8 mouse cellular contexts compared by ENCODE assay signal in genomic region chr2:14074221-14074901, GRCm38 (mm10). TPM values are rescaled to one million over a fixed set of nuclear protein-coding genes. Genes with fewer than 3 reads are reported as not detected.
DNase-seq lines count a peak whose midpoint lies in the region; ATAC-seq and TF ChIP-seq lines count a peak whose summit lies in the region.

No protein-coding gene starts in this region.

- WGBS in kidney, embryonic 14.5 days = under 1% methylated on average over 38 of the region's 38 CpGs
- under 1% methylated on average over 37 of the region's 38 CpGs for WGBS in heart, postnatal 0 days

- H3K4me3 ChIP-seq in kidney, embryonic 14.5 days (ENCODE audit: low read length) = peak overlapping the region; percentile 91
- peak overlapping the region; percentile 80 for H3K4me3 ChIP-seq in heart, postnatal 0 days (ENCODE audit: low read depth, low read length)

- no peaks in the 10 kb centered on the region for H3K9me3 ChIP-seq in kidney, embryonic 14.5 days (ENCODE audit: control insufficient read depth, low read length)
- no peaks in the 10 kb centered on the region for H3K9me3 ChIP-seq in heart, postnatal 0 days (replicated peaks; ENCODE audit: control insufficient read depth, low read length)

- H3K27me3 ChIP-seq in kidney, embryonic 14.5 days (ENCODE audit: control insufficient read depth, insufficient read depth, low read length) = no peaks in the 10 kb centered on the region
- no peaks in the 10 kb centered on the region for H3K27me3 ChIP-seq in heart, postnatal 0 days (ENCODE audit: control insufficient read depth, insufficient read depth, low read length)

- peak overlapping the region; percentile 71 for H3K4me2 ChIP-seq in kidney, embryonic 14.5 days (replicated peaks; ENCODE audit: low read depth, low read length)
- H3K4me2 ChIP-seq in heart, postnatal 0 days (ENCODE audit: low read depth, low read length) = peak overlapping the region; percentile 91

- intact Hi-C loops in left cerebral cortex, postnatal 36 days (cut with DNase I) = no loop called here

- peaks cover 12% of the 10 kb centered on the region; the same call in 1 of the 2 replicates for H3K4me1 ChIP-seq in kidney, embryonic 14.5 days (ENCODE audit: control insufficient read depth, insufficient read depth, low read length)
- H3K4me1 ChIP-seq in heart, postnatal 0 days (ENCODE audit: control insufficient read depth, insufficient read depth) = peaks cover 16% of the 10 kb centered on the region; the same call in 1 of the 2 replicates

- H3K36me3 ChIP-seq in kidney, embryonic 14.5 days (ENCODE audit: control insufficient read depth, insufficient read depth, low read length) = no peaks in the 10 kb centered on the region
- no peaks in the 10 kb centered on the region for H3K36me3 ChIP-seq in heart, postnatal 0 days (replicated peaks; ENCODE audit: control insufficient read depth, insufficient read depth, low read length)

- ATAC-seq in kidney, embryonic 14.5 days (ENCODE audit: low FRiP score, low TSS enrichment) = peak; percentile 18; the same call in 1 of the 2 replicates
- no peak for ATAC-seq in heart, postnatal 0 days (ENCODE audit: insufficient read depth, low read depth)

- peak overlapping the region; percentile 91 for H3K9ac ChIP-seq in kidney, embryonic 14.5 days (ENCODE audit: low read depth, low read length)
- H3K9ac ChIP-seq in heart, postnatal 0 days (replicated peaks; ENCODE audit: low read depth, low read length) = peak overlapping the region; percentile 90

- H3K27ac ChIP-seq in kidney, embryonic 14.5 days (ENCODE audit: low read depth, low read length) = peak overlapping the region; percentile 97
- H3K27ac ChIP-seq in heart, postnatal 0 days (ENCODE audit: low read depth) = peak overlapping the region; percentile 95

- no peak for DNase-seq in kidney, postnatal 4 days
- peak; percentile 49 for DNase-seq in adipocyte (ENCODE audit: low spot score)
- DNase-seq in heart, postnatal 0 days (ENCODE audit: low spot score) = peak; percentile 26
- DNase-seq in lung, postnatal 36 days = peak; percentile 6
- DNase-seq in right cerebral cortex, postnatal 25 days = no peak
- DNase-seq in left cerebral cortex, postnatal 36 days (ENCODE audit: low spot score in 2 of 2) = no peak
- DNase-seq in ovary, postnatal 10 days (ENCODE audit: low spot score) = no peak

- TF ChIP-seq CTCF in heart, postnatal 0 days (IDR thresholded peaks at IDR 0.05; ENCODE audit: low read depth) = no peak

- no peak for TF ChIP-seq EP300 in heart, postnatal 0 days (IDR thresholded peaks at IDR 0.05; ENCODE audit: low read depth)

RNA-seq across cellular contexts. Expression of gene Stam, which starts 0.5 kb away (rescaled TPM):
- 61.4 and 64.7 TPM in 2 replicates for polyA plus RNA-seq in kidney, embryonic 14.5 days (2014; fragmentation: Nextera tagmentation; extraction: Ambion mirVana)
- total RNA-seq in heart, postnatal 0 days (2014; rRNA removed; ENCODE audit: low replicate concordance) = 27.7 and 42.7 TPM in 2 replicates
- polyA plus RNA-seq in heart, postnatal 0 days (2015; fragmentation: Nextera tagmentation; extraction: Ambion mirVana) = 29.9 and 30.7 TPM in 2 replicates
- total RNA-seq in left cerebral cortex, postnatal 36 days (2021) = 10 to 100 TPM; 87.3 to 95.6 TPM

RNA-seq across cellular contexts. Expression of gene Hacd1, which starts 18.4 kb away (rescaled TPM):
- 52.1 and 59.0 TPM in 2 replicates for polyA plus RNA-seq in kidney, embryonic 14.5 days (2014; fragmentation: Nextera tagmentation; extraction: Ambion mirVana)
- total RNA-seq in heart, postnatal 0 days (2014; rRNA removed; ENCODE audit: low replicate concordance) = 324 and 440 TPM in 2 replicates
- polyA plus RNA-seq in heart, postnatal 0 days (2015; fragmentation: Nextera tagmentation; extraction: Ambion mirVana) = 430 and 451 TPM in 2 replicates
- total RNA-seq in left cerebral cortex, postnatal 36 days (2021) = 10 to 100 TPM; 16.0 to 18.3 TPM

Comparison
In these comparisons a context has a peak if more than half of its experiments do, and no peak if none do; other contexts are left out.
1. DNase-seq: peak in adipocyte (single experiment), heart, postnatal 0 days (single experiment) and lung, postnatal 36 days (single experiment); none in kidney, postnatal 4 days (0 of 2), right cerebral cortex, postnatal 25 days (single experiment), left cerebral cortex, postnatal 36 days (0 of 2) and ovary, postnatal 10 days (single experiment).
2. RNA of gene Hacd1, which starts 18.4 kb away (total RNA-seq): 324 to 440 TPM in heart, postnatal 0 days; 16.0 to 18.3 TPM in left cerebral cortex, postnatal 36 days; every median in the first group is over 10 times any median in the second.